Mouse (Mus musculus) adrenal gland, adult (tissue): Measurements from ENCODE around the gene Mpdz.

Experiments
- DNase-seq, 2 experiments: peaks; one replicate each; pipeline ENCODE4 v3.0.0; 2022 to 2023; ENCODE audit warnings: low spot score in 1 of 2; ENCODE audit not compliant: inconsistent age in 2 of 2

The Mpdz gene

GRCm38 (mm10) chr4:81442078-81442981 is at the start of gene Mpdz:
Gene Mpdz, minus strand, starts transcription at chr4:81442815.
- peak; percentile 86 to 95 for DNase-seq

- DNase-seq = no peak
These were observed 47.9 kb upstream of the Mpdz start for GRCm38 (mm10) chr4:81490556-81490955.

GRCm38 (mm10) chr4:81484603-81485002 is 42.0 kb upstream of the Mpdz start:
- no peak for DNase-seq

- DNase-seq = no peak
These were observed 41.4 kb upstream of the Mpdz start for GRCm38 (mm10) chr4:81483887-81484602.

- DNase-seq = peak in 1 of 2 experiments; percentile 49
These were observed 40.5 kb upstream of the Mpdz start for GRCm38 (mm10) chr4:81483159-81483558.

GRCm38 (mm10) chr4:81466821-81467220 is 24.2 kb upstream of the Mpdz start:
- no peak for DNase-seq

GRCm38 (mm10) chr4:81465172-81465571 is 22.6 kb upstream of the Mpdz start:
- peak in 1 of 2 experiments; percentile 49 for DNase-seq

GRCm38 (mm10) chr4:81462253-81462652 is 19.6 kb upstream of the Mpdz start:
- DNase-seq = peak; percentile 82 to 94

GRCm38 (mm10) chr4:81458921-81459320 is 16.3 kb upstream of the Mpdz start:
- peak; percentile 75 to 89 for DNase-seq

GRCm38 (mm10) chr4:81453806-81454205 is 11.2 kb upstream of the Mpdz start:
- DNase-seq = peak; percentile 48 to 87

- DNase-seq = no peak
These were observed 9.6 kb upstream of the Mpdz start for GRCm38 (mm10) chr4:81452183-81452582.

- DNase-seq = peak in 1 of 2 experiments; percentile 57
These were observed 6.8 kb upstream of the Mpdz start for GRCm38 (mm10) chr4:81449413-81449812.

- peak in 1 of 2 experiments; percentile 63 for DNase-seq
These were observed 951 bp upstream of the Mpdz start for GRCm38 (mm10) chr4:81443566-81443965.

- DNase-seq = peak in 1 of 2 experiments; percentile 22
These were observed 8.7 kb downstream of the Mpdz start for GRCm38 (mm10) chr4:81433961-81434360.

- peak in 1 of 2 experiments; percentile 54 for DNase-seq
These were observed 11.8 kb downstream of the Mpdz start for GRCm38 (mm10) chr4:81430826-81431225.

- peak; percentile 55 to 76 for DNase-seq
These were observed 12.5 kb downstream of the Mpdz start for GRCm38 (mm10) chr4:81430105-81430504.

- peak in 1 of 2 experiments; percentile 73 for DNase-seq
These were observed 12.9 kb downstream of the Mpdz start for GRCm38 (mm10) chr4:81429670-81430069.

GRCm38 (mm10) chr4:81423556-81423955 is 19.1 kb downstream of the Mpdz start:
- DNase-seq = peak in 1 of 2 experiments; percentile 16

- DNase-seq = peak in 1 of 2 experiments; percentile 25
These were observed 21.0 kb downstream of the Mpdz start for GRCm38 (mm10) chr4:81421621-81422020.

- DNase-seq = no peak
These were observed 27.1 kb downstream of the Mpdz start for GRCm38 (mm10) chr4:81415324-81416026.

GRCm38 (mm10) chr4:81414684-81415323 is 27.8 kb downstream of the Mpdz start:
- DNase-seq = no peak
